Mouse (Mus musculus): ENCODE measurements around the gene Acsbg2.

Acsbg2 gene

GRCm38 (mm10) chr17:56822380-56822779 lies 51.9 kb downstream of the Acsbg2 start:
- DNase-seq (ENCODE audit: low spot score): no peak

- DNase-seq (ENCODE audit: low spot score): peak; percentile 79
Measured at GRCm38 (mm10) chr17:56819694-56820111, 54.5 kb downstream of the Acsbg2 start.

GRCm38 (mm10) chr17:56819032-56819545 lies 55.2 kb downstream of the Acsbg2 start:
- DNase-seq (ENCODE audit: low spot score): no peak

GRCm38 (mm10) chr17:56818067-56818636 lies 56.1 kb downstream of the Acsbg2 start:
- no peak for DNase-seq (ENCODE audit: low spot score)

- no peak for DNase-seq (ENCODE audit: low spot score)
Measured at GRCm38 (mm10) chr17:56815057-56815345, 59.2 kb downstream of the Acsbg2 start.

- peak; percentile 65 for DNase-seq (ENCODE audit: low spot score)
Measured at GRCm38 (mm10) chr17:56814316-56815056, 59.8 kb downstream of the Acsbg2 start.

- no peak for DNase-seq (ENCODE audit: low spot score)
Measured at GRCm38 (mm10) chr17:56810245-56810644, 64.0 kb downstream of the Acsbg2 start.

- peak; percentile 54 for DNase-seq (ENCODE audit: low spot score)
Measured at GRCm38 (mm10) chr17:56808518-56808917, 65.7 kb downstream of the Acsbg2 start.

GRCm38 (mm10) chr17:56805784-56806183 lies 68.5 kb downstream of the Acsbg2 start:
- DNase-seq (ENCODE audit: low spot score): no peak

GRCm38 (mm10) chr17:56804952-56805351 lies 69.3 kb downstream of the Acsbg2 start:
- DNase-seq (ENCODE audit: low spot score): no peak

GRCm38 (mm10) chr17:56802065-56802464 lies 72.2 kb downstream of the Acsbg2 start:
- DNase-seq (ENCODE audit: low spot score): no peak

- DNase-seq (ENCODE audit: low spot score): no peak
Measured at GRCm38 (mm10) chr17:56799276-56799675, 75.0 kb downstream of the Acsbg2 start.

GRCm38 (mm10) chr17:56793614-56794319 lies 80.5 kb downstream of the Acsbg2 start:
- DNase-seq (ENCODE audit: low spot score): no peak
